Mouse (Mus musculus) monocyte, adult 5-6 weeks (primary cell): ENCODE results near the gene Meis1. TPM values are rescaled to one million over a fixed set of nuclear protein-coding genes. Genes with fewer than 3 reads are reported as not detected.

Experiments
- ATAC-seq: fragments of 153-309, 156-312 bp; replicated peaks from 2 replicates; pipeline ENCODE4 v1.8.0; 2017; ENCODE audit warnings: mild to moderate bottlenecking; ENCODE audit not compliant: low TSS enrichment, insufficient number of reproducible peaks, severe bottlenecking, poor library complexity, low FRiP score
- total RNA-seq: library from RNA; stranded (forward); fragments of 200-1000, 200-491, 200-594 nt; gene quantifications from 3 replicates; pipeline ENCODE4 v1.2.3, GENCODE M21; 2017

The Meis1 gene
- total RNA-seq, 1 experiment from 2014 or later = 11.1 TPM

- no peak for ATAC-seq
Observed at GRCm38 (mm10) chr11:18929779-18930728, 88.7 kb downstream of the Meis1 start.

GRCm38 (mm10) chr11:18927351-18927750 lies 91.4 kb downstream of the Meis1 start:
- no peak for ATAC-seq

- no peak for ATAC-seq
Observed at GRCm38 (mm10) chr11:18926798-18927197, 92.0 kb downstream of the Meis1 start.

- ATAC-seq = peak; percentile 91
Observed at GRCm38 (mm10) chr11:18924583-18925334, 94.0 kb downstream of the Meis1 start.

- ATAC-seq = no peak
Observed at GRCm38 (mm10) chr11:18923274-18923673, 95.5 kb downstream of the Meis1 start.

GRCm38 (mm10) chr11:18920651-18921050 lies 98.1 kb downstream of the Meis1 start:
- no peak for ATAC-seq

GRCm38 (mm10) chr11:18919162-18919762 lies 99.5 kb downstream of the Meis1 start:
- no peak for ATAC-seq

- no peak for ATAC-seq
Observed at GRCm38 (mm10) chr11:18917887-18918286, 100.9 kb downstream of the Meis1 start.

- no peak for ATAC-seq
Observed at GRCm38 (mm10) chr11:18913251-18913650, 105.5 kb downstream of the Meis1 start.

GRCm38 (mm10) chr11:18912311-18913019 lies 106.3 kb downstream of the Meis1 start:
- no peak for ATAC-seq

- ATAC-seq = no peak
Observed at GRCm38 (mm10) chr11:18906866-18907265, 111.9 kb downstream of the Meis1 start.

GRCm38 (mm10) chr11:18905431-18905830 lies 113.4 kb downstream of the Meis1 start:
- ATAC-seq = no peak

GRCm38 (mm10) chr11:18904880-18905279 lies 113.9 kb downstream of the Meis1 start:
- ATAC-seq = no peak

- no peak for ATAC-seq
Observed at GRCm38 (mm10) chr11:18904285-18904684, 114.5 kb downstream of the Meis1 start.

GRCm38 (mm10) chr11:18900489-18900888 lies 118.3 kb downstream of the Meis1 start:
- no peak for ATAC-seq

GRCm38 (mm10) chr11:18898862-18899261 lies 119.9 kb downstream of the Meis1 start:
- no peak for ATAC-seq

- no peak for ATAC-seq
Observed at GRCm38 (mm10) chr11:18897921-18898646, 120.7 kb downstream of the Meis1 start.

GRCm38 (mm10) chr11:18897250-18897649 lies 121.5 kb downstream of the Meis1 start:
- no peak for ATAC-seq
